Mouse (Mus musculus) kidney, adult 9 months (tissue): Measurements from ENCODE around the gene Cyp2a5.
A peak's percentile ranks its signal among the peaks of the same experiment; 100 is the strongest.
"Not testable (repeated sequence)": the region's sequence is repeated elsewhere in the genome, so short reads cannot be mapped to it uniquely, and the experiment has no call there.

ENCODE experiments used
- DNase-seq: peaks from one replicate; pipeline ENCODE4 v3.0.0; 2022

Gene Cyp2a5

DNA sequence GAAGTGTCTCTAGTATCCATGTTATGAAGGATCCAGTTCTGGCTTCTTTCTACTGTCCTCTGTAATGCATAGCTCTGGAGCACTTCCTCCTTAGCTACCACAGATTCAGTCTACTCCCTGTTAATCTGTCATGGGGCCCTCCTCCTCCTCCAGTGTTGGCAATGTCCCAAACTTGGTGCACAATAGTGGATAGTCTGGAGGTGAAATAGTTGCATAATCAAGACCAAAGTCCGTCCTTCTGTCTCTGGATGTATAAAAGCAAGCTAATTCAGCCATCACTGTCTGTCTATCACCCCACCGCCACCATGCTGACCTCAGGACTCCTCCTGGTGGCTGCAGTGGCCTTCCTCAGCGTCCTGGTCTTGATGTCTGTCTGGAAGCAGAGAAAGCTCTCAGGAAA lies at the start of gene Cyp2a5:
Gene Cyp2a5 (plus strand): TSS at position 247 of the 400 bp plus-strand sequence.
- DNase-seq = peak; percentile 90

DNA sequence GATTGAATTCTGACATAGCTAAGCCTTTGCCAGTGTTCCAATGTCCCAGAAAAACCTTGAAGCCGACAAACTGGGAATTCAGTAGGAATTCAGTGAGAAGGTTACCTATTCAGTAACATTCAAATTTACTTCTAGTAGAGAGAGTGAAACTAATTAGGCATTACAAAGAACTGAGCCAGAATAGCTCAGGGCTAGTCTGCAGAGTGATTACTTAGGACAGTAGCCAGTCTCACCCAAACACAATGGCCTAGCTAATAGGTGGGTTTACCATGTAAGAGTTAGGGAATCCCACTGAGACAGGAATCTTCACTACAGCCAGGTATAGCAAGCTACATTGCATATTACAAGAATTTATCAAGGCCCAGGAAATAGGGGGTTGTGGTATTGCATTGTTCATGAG lies 49.1 kb upstream of the Cyp2a5 start:
- DNase-seq = not testable (repeated sequence)

DNA sequence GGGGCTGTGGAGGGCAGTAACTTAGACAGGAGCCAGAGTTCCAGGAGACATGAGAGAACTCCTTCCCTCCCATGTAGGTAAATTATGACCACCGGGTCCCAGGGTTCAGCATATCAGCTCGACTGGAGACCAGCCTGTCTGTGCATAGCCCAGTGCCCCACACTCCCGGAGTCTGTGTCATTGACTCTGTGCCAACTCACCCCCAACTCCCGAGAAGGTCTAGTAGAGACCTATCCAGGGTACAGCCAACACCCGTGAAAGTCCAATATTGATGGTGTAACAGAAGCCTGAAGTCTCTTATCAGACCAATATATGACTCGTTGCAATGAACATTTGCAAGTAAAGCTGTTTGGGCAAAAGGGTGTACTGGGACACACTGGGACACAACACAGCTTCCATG lies 45.1 kb upstream of the Cyp2a5 start:
- no peak for DNase-seq

DNA sequence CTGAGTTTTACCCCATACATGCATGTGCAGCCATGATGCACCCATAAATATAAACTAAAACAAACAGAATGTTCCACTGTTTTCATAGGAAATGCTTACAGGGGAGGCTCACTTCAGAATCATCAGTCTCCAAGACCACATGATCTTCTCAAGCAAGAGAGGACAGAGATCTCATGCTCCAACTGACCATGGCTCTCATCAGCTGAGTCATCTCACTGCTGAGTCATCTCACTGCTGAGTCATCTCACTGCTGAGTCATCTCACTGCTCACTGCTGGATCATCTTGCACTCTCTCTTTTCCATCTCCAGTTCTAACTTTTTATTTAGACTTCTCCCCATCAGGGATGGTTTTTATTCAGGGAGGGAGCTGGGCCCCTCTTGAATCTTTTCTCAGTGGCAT lies 35.0 kb upstream of the Cyp2a5 start:
- no peak for DNase-seq

DNA sequence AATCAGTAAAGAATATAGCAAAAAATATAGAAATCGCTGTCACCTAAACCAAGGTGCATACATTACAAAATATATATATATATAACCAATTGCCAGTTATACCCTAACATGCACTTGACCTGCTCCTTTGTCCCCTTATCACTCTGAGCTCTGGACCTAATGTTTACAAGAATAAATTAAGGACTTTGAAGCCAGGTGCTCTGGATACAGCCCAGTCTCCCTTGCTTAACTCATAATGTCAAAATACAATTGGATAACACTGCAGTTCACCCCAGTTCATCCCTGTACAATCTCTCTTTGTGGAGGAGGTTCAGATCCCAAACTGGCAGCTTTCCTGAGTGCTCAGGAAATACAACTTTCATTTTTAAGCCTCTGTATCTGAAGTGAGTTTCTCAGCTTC lies 34.1 kb upstream of the Cyp2a5 start:
- no peak for DNase-seq

DNA sequence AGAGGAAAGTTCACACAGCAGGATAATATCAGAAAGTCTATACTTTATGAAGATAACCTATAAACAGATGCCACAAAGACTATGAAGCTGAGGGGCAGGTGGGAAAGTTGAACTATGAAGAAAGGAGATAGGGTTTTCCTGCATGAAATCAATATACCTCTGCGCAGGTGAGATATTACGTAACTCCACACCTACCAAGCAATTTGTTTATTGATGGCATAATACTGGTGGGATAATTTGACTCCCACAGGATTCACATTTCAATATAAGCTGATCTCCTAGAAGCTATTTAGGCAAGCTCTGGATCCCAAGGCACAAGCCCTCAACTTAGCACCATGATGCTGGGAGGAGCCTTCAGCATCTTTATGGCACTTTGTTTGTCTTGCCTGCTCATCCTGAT lies 26.5 kb upstream of the Cyp2a5 start, which contains the start of gene Cyp2g1:
Gene Cyp2g1 (plus strand): TSS at position 301 of the 400 bp plus-strand sequence.
- no peak for DNase-seq

DNA sequence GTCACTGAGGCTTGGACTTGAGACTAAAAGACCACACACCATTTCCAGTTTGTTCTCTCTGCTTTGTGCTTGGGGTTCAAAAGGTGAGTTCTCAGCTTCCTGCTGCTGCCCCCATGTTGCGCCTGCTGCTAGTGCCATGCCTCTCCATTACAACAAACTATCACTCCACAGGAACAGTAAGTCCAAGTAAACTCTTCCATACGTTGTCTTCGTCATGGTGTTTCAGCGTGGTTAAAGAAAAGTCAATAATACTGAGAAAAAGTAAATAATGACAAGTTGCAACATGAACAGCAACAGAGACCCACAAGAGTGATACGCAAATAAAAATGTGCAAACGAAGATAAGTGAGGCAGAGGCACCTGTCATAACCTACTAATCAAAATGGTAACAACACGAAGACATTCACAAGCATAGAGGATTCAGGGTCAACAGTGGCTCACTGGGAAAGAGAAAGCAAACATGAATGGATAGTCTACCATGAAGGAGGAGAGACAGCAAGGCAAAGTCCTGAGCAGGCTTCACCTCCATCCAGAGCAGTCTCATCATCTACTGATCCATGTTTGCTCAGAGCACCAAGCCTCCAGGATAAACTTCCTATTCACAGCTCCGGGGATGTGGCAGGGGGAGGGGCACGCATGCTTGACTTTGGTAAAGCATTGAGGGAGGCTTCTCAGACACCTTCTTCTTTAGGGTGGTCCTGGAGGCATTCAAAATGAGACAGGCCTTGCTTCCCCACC lies 3.4 kb upstream of the Cyp2a5 start:
- DNase-seq = not testable (repeated sequence)

DNA sequence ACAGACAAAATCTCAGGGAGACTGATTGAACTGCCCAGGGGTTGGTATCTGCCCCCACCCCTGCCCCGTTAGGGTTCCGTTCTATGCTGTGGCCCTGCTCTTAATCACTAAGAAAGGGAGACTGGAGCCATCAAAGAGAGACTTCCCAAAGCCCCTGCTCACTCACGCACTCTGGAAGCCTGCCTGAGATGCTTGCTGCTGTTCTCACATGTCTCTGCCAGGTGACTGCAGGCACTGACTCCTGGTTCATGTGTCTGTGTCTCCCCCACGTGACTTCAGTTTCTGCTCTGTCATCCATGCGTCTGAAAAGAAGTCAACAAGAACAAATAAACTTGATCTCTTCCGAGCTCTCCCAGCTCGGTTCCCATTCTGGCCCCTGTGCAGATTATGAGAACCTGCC lies 2.4 kb upstream of the Cyp2a5 start:
- peak; percentile 94 for DNase-seq

DNA sequence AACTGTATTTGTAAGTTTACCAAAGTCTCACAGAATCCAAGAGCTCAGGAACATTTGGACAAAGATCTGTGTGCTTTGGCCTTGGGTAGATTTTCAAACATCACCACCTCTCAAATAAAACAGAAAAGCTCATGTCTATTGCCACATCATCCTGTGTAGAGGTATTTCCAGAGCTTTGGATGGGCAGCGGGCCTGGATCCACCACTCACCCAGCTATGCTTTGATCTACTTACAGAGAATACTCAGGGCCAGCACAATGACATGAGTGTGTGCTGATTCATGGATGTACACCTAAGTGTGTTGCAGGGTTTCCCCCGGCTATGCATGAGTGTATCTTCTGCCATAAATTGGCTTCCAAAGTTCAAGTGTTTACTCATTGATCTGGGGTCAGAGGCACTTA lies 8.3 kb downstream of the Cyp2a5 start:
- DNase-seq = not testable (repeated sequence)

DNA sequence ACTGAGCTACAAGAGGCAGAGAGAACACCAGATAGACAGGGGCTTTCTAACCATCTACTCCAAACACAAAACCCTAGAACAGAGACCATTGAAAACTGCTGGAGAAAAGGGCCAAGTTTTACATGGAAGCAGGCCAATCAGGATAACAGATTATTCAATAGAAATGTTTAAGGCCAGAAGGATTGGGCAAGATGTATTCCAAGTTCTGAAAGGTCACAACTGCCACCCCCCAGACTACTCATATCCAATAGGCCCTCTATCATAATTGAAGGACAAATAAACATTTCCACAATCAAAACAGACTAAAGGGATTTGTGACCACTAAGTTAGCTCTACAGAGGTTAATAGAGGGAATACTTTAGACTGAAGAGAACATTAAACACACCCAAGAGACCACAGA lies 15.0 kb downstream of the Cyp2a5 start:
- not testable (repeated sequence) for DNase-seq

DNA sequence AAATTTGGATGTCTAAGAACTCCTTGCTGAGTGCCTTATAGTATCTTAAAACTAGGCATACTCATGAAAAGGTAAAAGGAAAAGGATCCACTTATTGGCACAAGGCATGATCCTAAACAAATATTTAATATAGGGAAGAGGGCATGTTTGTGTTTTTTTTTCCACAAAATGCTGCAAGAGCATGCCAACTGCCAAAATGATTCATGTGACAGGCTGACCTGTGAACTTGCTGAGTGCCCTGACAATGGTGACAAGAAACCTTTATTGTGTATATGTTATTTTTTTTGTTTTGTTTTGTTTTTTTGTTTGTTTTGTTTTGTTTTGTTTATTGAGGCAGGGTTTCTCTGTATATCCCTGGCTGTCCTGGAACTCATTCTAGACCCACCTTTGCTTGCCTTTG lies 43.5 kb downstream of the Cyp2a5 start:
- not testable (repeated sequence) for DNase-seq

DNA sequence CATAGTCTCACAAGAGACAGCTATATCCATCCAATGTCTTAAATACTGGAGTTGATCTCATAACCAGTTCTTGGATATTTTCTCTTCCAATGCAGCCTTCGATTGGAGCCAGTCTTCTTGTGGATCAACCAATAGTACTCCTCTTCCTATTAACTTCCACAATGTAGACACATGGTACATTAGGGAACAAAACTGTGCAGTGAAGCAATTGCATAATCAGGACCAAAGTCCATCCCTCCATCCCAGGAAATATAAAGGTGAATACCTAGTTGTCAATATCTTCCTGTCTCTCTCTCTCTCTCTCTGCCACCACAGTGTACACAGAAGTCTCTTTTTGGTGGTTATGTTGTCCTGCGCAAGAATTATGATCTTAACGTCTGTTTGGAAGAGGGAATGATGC lies 45.5 kb downstream of the Cyp2a5 start:
- DNase-seq = not testable (repeated sequence)
